Mouse (Mus musculus) MEL (cell line): ENCODE data around the gene Pla1a. TPM values are rescaled to one million over a fixed set of nuclear protein-coding genes. Genes with fewer than 3 reads are reported as not detected.

Source experiments
- DNase-seq: peaks from one replicate; pipeline ENCODE4 v3.0.0; 2011; ENCODE audit warnings: low read depth, low spot score
- H3K27ac ChIP-seq: 2 replicates; pipeline ENCODE4 v1.5.1; 2012; ENCODE audit warnings: low read depth, mild to moderate bottlenecking, control low read depth, low read length, moderate library complexity; ENCODE audit not compliant: control insufficient read depth
- H3K27me3 ChIP-seq, 2 experiments: fragments of 150-350 bp in 1 of 2; sonication (generic) in 1 of 2; 2 replicates each; pipeline ENCODE4 v1.6.1; 2012; ENCODE audit warnings: low read length in 2 of 2, mild to moderate bottlenecking in 2 of 2, improper control_type of control experiment in 1 of 2, moderate library complexity in 1 of 2; ENCODE audit not compliant: insufficient read depth in 2 of 2, control insufficient read depth in 1 of 2
- H3K36me3 ChIP-seq, 2 experiments: 2 replicates each; pipeline ENCODE4 v1.6.1; 2012 to 2014; ENCODE audit warnings: low read length in 2 of 2, improper control_type of control experiment in 1 of 2, inconsistent platforms in 1 of 2, mild to moderate bottlenecking in 1 of 2; ENCODE audit not compliant: insufficient read depth in 2 of 2, control insufficient read depth in 1 of 2
- H3K4me1 ChIP-seq, 2 experiments: fragments of 150-350 bp in 1 of 2; sonication (generic) in 1 of 2; 2 replicates each; pipeline ENCODE4 v1.6.1; 2012; ENCODE audit warnings: low read length in 2 of 2, improper control_type of control experiment in 1 of 2, mild to moderate bottlenecking in 1 of 2; ENCODE audit not compliant: insufficient read depth in 2 of 2, control insufficient read depth in 1 of 2
- H3K4me3 ChIP-seq, 2 experiments: fragments of 150-350 bp in 1 of 2; sonication (generic) in 1 of 2; 2 replicates each; pipeline ENCODE4 v1.5.1; 2012; ENCODE audit warnings: low read depth in 2 of 2, low read length in 2 of 2, mild to moderate bottlenecking in 2 of 2, moderate library complexity in 2 of 2, control low read depth in 1 of 2, improper control_type of control experiment in 1 of 2; ENCODE audit not compliant: control insufficient read depth in 1 of 2, insufficient read depth in 1 of 2
- H3K79me2 ChIP-seq: 2 replicates; pipeline ENCODE4 v1.6.1; 2012; ENCODE audit warnings: mild to moderate bottlenecking, low read length, moderate library complexity; ENCODE audit not compliant: control insufficient read depth, poor library complexity, insufficient read depth
- H3K9ac ChIP-seq: 2 replicates; pipeline ENCODE4 v1.6.1; 2012; ENCODE audit warnings: low read depth, mild to moderate bottlenecking, control low read depth, low read length, moderate library complexity; ENCODE audit not compliant: control insufficient read depth, poor library complexity, severe bottlenecking
- H3K9me3 ChIP-seq: fragments of 150-350 bp; sonication (generic); replicated peaks from 2 replicates; pipeline ENCODE4 v1.6.1; 2012; ENCODE audit warnings: mild to moderate bottlenecking, low read length, improper control_type of control experiment, moderate library complexity; ENCODE audit not compliant: insufficient read depth
- E2F4 ChIP-seq: IDR thresholded peaks from 2 replicates; pipeline ENCODE4 v1.6.1; 2011; ENCODE audit warnings: low read depth, low read length, improper control_type of control experiment, borderline replicate concordance
- ELF1 ChIP-seq: IDR thresholded peaks from 2 replicates; pipeline ENCODE4 v1.6.1; 2014; ENCODE audit warnings: low read depth, mild to moderate bottlenecking, inconsistent platforms, low read length, improper control_type of control experiment, moderate library complexity
- EP300 ChIP-seq, 2 experiments: IDR thresholded peaks; 2 replicates each; pipeline ENCODE4 v1.6.1; 2011; ENCODE audit warnings: improper control_type of control experiment in 2 of 2, low read length in 2 of 2, low read depth in 1 of 2, mild to moderate bottlenecking in 1 of 2
- KAT2A ChIP-seq: conservative IDR thresholded peaks from 2 replicates; pipeline ENCODE4 v1.6.1; 2012; ENCODE audit warnings: low read depth, low read length, improper control_type of control experiment, inconsistent platforms
- MAFK ChIP-seq: IDR thresholded peaks from 2 replicates; pipeline ENCODE4 v1.6.1; 2011; ENCODE audit warnings: low read depth, mild to moderate bottlenecking, low read length, improper control_type of control experiment, borderline replicate concordance
- MAZ ChIP-seq: IDR thresholded peaks from 2 replicates; pipeline ENCODE4 v1.6.1; 2012; ENCODE audit warnings: low read depth, mild to moderate bottlenecking, inconsistent platforms, low read length, improper control_type of control experiment
- MEF2A ChIP-seq: IDR thresholded peaks from 2 replicates; pipeline ENCODE4 v1.6.1; 2014; ENCODE audit warnings: low read depth, mild to moderate bottlenecking, inconsistent platforms, low read length, improper control_type of control experiment; ENCODE audit not compliant: poor library complexity, insufficient replicate concordance, severe bottlenecking; ENCODE audit errors: extremely low read depth
- POLR2A ChIP-seq, 2 experiments: IDR thresholded peaks; 2 replicates each; pipeline ENCODE4 v1.6.1; 2011 to 2012; ENCODE audit warnings: low read length in 2 of 2, mild to moderate bottlenecking in 2 of 2, control low read depth in 1 of 2, improper control_type of control experiment in 1 of 2, low read depth in 1 of 2, moderate library complexity in 1 of 2; ENCODE audit not compliant: control insufficient read depth in 1 of 2, insufficient read depth in 1 of 2, poor library complexity in 1 of 2
- POLR2AphosphoS5 ChIP-seq: IDR thresholded peaks from 2 replicates; pipeline ENCODE4 v1.6.1; 2012; ENCODE audit warnings: low read depth, borderline replicate concordance, mild to moderate bottlenecking, inconsistent platforms, low read length, moderate library complexity, mixed read lengths
- RAD21 ChIP-seq: IDR thresholded peaks from 2 replicates; pipeline ENCODE4 v1.6.1; 2011; ENCODE audit warnings: mild to moderate bottlenecking, low read depth, low read length, improper control_type of control experiment
- RCOR1 ChIP-seq: IDR thresholded peaks from 2 replicates; pipeline ENCODE4 v1.6.1; 2012; ENCODE audit warnings: low read depth, mild to moderate bottlenecking, inconsistent platforms, low read length, improper control_type of control experiment
- TAL1 ChIP-seq: IDR thresholded peaks from 2 replicates; pipeline ENCODE4 v1.6.1; 2012; ENCODE audit warnings: mild to moderate bottlenecking, inconsistent platforms, low read length, moderate library complexity, mixed read lengths
- ZMIZ1 ChIP-seq: IDR thresholded peaks from 2 replicates; pipeline ENCODE4 v1.6.1; 2012; ENCODE audit warnings: low read depth, mild to moderate bottlenecking, inconsistent platforms, low read length, improper control_type of control experiment, moderate library complexity
- polyA plus RNA-seq, 2 experiments: library from polyadenylated mRNA; stranded (reverse) in 1 of 2; unstranded in 1 of 2; fragments of >175 nt in 1 of 2; fragments of >200 nt in 1 of 2; gene quantifications; 2 replicates each; pipeline versions ENCODE4 v1.2.1 to v1.2.4; 2012; ENCODE audit warnings: low replicate concordance in 2 of 2, low read depth in 1 of 2; ENCODE audit not compliant: insufficient read length in 2 of 2, insufficient read depth in 1 of 2, missing spikeins in 1 of 2
- total RNA-seq: library from RNA; depleted of rRNA; stranded (reverse); fragments of 300-350 nt; gene quantifications from 2 replicates; pipeline ENCODE4 v1.2.3, GENCODE M21; 2012

Pla1a gene
- total and polyA plus RNA-seq, 3 experiments: 0.04 TPM; not detected in 2

DNA sequence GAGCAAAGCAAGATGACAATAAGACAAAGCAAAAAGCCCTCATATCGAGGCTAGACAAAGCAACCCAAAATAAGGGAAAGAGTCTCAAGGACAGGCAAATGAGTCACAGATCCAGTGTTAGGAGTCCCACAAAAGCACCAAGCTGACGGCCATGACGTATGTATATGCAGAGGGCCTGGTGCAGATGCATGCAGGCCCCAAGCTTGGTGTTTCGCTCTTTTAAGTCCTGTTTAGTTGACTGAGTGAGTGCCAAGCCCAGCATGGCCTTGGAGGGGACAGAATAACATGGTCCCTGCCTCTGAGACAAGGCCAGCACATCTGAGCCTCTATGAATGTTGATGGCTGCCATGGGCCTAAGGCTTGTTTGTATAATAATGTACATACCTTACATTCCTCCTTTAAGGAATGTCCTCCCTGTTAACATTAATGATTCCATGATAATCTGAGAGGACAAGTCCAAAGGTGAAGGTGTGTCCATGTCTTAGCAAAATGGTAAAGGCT is 1.4 kb upstream of the Pla1a start:
- H3K4me1 ChIP-seq: peaks cover 0 to 27% of the 10 kb centered on the region in 2 experiments; a peak in 3 of 4 replicates
- peaks cover 0 to 14% of the 10 kb centered on the region in 2 experiments; a peak in 2 of 4 replicates for H3K36me3 ChIP-seq
- H3K4me3 ChIP-seq: no peak overlapping the region
- H3K79me2 ChIP-seq: no peaks in the 10 kb centered on the region
- no peaks in the 10 kb centered on the region for H3K9me3 ChIP-seq
- DNase-seq: no peak
- H3K27me3 ChIP-seq: no peaks in the 10 kb centered on the region
- H3K9ac ChIP-seq: no peak overlapping the region
- TF ChIP-seq RCOR1 (no peak), MEF2A (no peak), MAZ (no peak), POLR2AphosphoS5 (no peak), POLR2A (IDR thresholded peaks at IDR 0.05; ENCODE audit: control insufficient read depth in 1 of 2, insufficient read depth in 1 of 2, low read depth in 1 of 2, low read length in 2 of 2, poor library complexity in 1 of 2) (no peak), ZMIZ1 (no peak), ELF1 (no peak), TAL1 (no peak), KAT2A (no peak)
- H3K27ac ChIP-seq: no peak overlapping the region

DNA sequence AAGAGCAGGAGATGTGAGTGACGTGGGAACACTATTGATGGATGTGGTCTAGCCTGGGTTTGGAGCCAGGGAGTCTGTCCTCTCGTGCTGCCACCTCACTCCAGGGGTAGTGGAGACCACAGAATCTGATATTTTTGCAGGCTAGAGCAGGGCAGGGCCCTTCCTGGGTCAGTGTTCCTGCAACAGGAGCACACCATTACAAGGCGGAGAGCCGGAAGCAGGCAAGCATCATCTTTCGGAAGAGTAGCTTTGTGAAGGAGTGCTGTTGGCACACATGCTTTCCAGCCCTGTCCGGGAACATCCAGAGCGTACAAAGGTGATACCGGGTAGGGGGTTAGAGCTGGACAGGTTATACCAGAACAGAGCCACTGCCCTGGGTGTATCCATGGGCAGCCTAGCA is 569 bp upstream of the Pla1a start:
- Histone ChIP-seq H3K4me1 (peaks cover 0 to 27% of the 10 kb centered on the region in 2 experiments; a peak in 3 of 4 replicates), H3K79me2 (no peaks in the 10 kb centered on the region), H3K27me3 (no peaks in the 10 kb centered on the region), H3K36me3 (peaks cover 0 to 14% of the 10 kb centered on the region in 2 experiments; a peak in 2 of 4 replicates), H3K9ac (no peak overlapping the region), H3K27ac (no peak overlapping the region), H3K9me3 (no peaks in the 10 kb centered on the region), H3K4me3 (no peak overlapping the region)
- DNase-seq: no peak
- TF ChIP-seq MAFK (no peak), KAT2A (no peak), RAD21 (no peak), E2F4 (no peak), EP300 (IDR thresholded peaks at IDR 0.05; ENCODE audit: low read depth in 1 of 2, low read length in 2 of 2) (no peak), MAZ (no peak)
